Comparison of ENCODE assay signal across 9 mouse cellular contexts in genomic region chr5:27842671-27843320, GRCm38 (mm10). TPM values are rescaled to one million over a fixed set of nuclear protein-coding genes. Genes with fewer than 3 reads are reported as not detected.
DNase-seq lines count a peak whose midpoint lies in the region; ATAC-seq and TF ChIP-seq lines count a peak whose summit lies in the region.
"Had no signal": no experiment of that assay in that cellular context is flagged by ENCODE, and none has a peak within 500 bp of the region (broad histone marks: within the 10 kb centered on the region; RNA-seq: fewer than 3 reads in every experiment).

No protein-coding gene starts in this region.

- H3K9ac ChIP-seq in forebrain, embryonic 13.5 days: no peak overlapping the region
- H3K9ac ChIP-seq in forebrain, embryonic 12.5 days: no peak overlapping the region
- no peak overlapping the region for H3K9ac ChIP-seq in neural tube, embryonic 13.5 days
- H3K9ac ChIP-seq in intestine, postnatal 0 days (ENCODE audit: low read depth, low read length): no peak overlapping the region
- H3K9ac ChIP-seq: liver, embryonic 13.5 days had no signal

- no peaks in the 10 kb centered on the region for H3K4me1 ChIP-seq in forebrain, embryonic 13.5 days
- peaks cover 7% of the 10 kb centered on the region for H3K4me1 ChIP-seq in forebrain, embryonic 12.5 days
- H3K4me1 ChIP-seq in neural tube, embryonic 13.5 days (replicated peaks): peaks cover 17% of the 10 kb centered on the region
- H3K4me1 ChIP-seq in intestine, postnatal 0 days (replicated peaks; ENCODE audit: control insufficient read depth, insufficient read depth, low read length): no peaks in the 10 kb centered on the region
- H3K4me1 ChIP-seq: liver, embryonic 13.5 days had no signal

- peak; percentile 38 for ATAC-seq in forebrain, embryonic 13.5 days
- ATAC-seq in forebrain, embryonic 12.5 days (ENCODE audit: low FRiP score): no peak
- 0 out of 2 replicates have a peak, but pooled peaks have one; percentile 12 for ATAC-seq in neural tube, embryonic 13.5 days (ENCODE audit: low read depth)
- ATAC-seq in intestine, postnatal 0 days: no peak

- TF ChIP-seq CTCF in intestine, postnatal 0 days (IDR thresholded peaks at IDR 0.05; ENCODE audit: low read depth): no peak

- peak overlapping the region; percentile 63 for H3K4me2 ChIP-seq in forebrain, embryonic 13.5 days
- H3K4me2 ChIP-seq in forebrain, embryonic 12.5 days: no peak overlapping the region
- peak overlapping the region; percentile 74 for H3K4me2 ChIP-seq in neural tube, embryonic 13.5 days
- no peak overlapping the region for H3K4me2 ChIP-seq in intestine, postnatal 0 days (replicated peaks; ENCODE audit: low read depth)
- H3K4me2 ChIP-seq: liver, embryonic 13.5 days had no signal

- H3K4me3 ChIP-seq in forebrain, embryonic 13.5 days: peak overlapping the region; percentile 39; the same call in 1 of the 2 replicates
- H3K4me3 ChIP-seq in forebrain, embryonic 12.5 days (replicated peaks): no peak overlapping the region
- H3K4me3 ChIP-seq in neural tube, embryonic 13.5 days: peak overlapping the region; percentile 46
- H3K4me3 ChIP-seq in intestine, postnatal 0 days (ENCODE audit: low read depth, low read length): no peak overlapping the region
- H3K4me3 ChIP-seq: liver, embryonic 13.5 days had no signal

- peaks cover 29% of the 10 kb centered on the region for H3K27me3 ChIP-seq in forebrain, embryonic 13.5 days
- H3K27me3 ChIP-seq in forebrain, embryonic 12.5 days: peaks cover 35% of the 10 kb centered on the region
- H3K27me3 ChIP-seq in neural tube, embryonic 13.5 days: peaks cover 26% of the 10 kb centered on the region
- H3K27me3 ChIP-seq in intestine, postnatal 0 days (replicated peaks; ENCODE audit: control insufficient read depth, insufficient read depth, low read length): peaks cover 12% of the 10 kb centered on the region

- no peaks in the 10 kb centered on the region for H3K9me3 ChIP-seq in forebrain, embryonic 13.5 days (replicated peaks)
- H3K9me3 ChIP-seq in forebrain, embryonic 12.5 days: no peaks in the 10 kb centered on the region
- H3K9me3 ChIP-seq in neural tube, embryonic 13.5 days: no peaks in the 10 kb centered on the region
- no peaks in the 10 kb centered on the region for H3K9me3 ChIP-seq in intestine, postnatal 0 days (ENCODE audit: control insufficient read depth)
- H3K9me3 ChIP-seq: liver, embryonic 13.5 days had no signal

- 73% methylated on average over 28 of the region's 28 CpGs for WGBS in forebrain, embryonic 13.5 days
- 76% methylated on average over 28 of the region's 28 CpGs for WGBS in forebrain, embryonic 12.5 days
- 69% methylated on average over 28 of the region's 28 CpGs for WGBS in neural tube, embryonic 13.5 days
- 66% methylated on average over 28 of the region's 28 CpGs for WGBS in intestine, postnatal 0 days

- H3K27ac ChIP-seq in forebrain, embryonic 13.5 days: no peak overlapping the region
- no peak overlapping the region for H3K27ac ChIP-seq in forebrain, embryonic 12.5 days
- no peak overlapping the region for H3K27ac ChIP-seq in neural tube, embryonic 13.5 days (replicated peaks)
- H3K27ac ChIP-seq in intestine, postnatal 0 days (ENCODE audit: low read depth, low read length): no peak overlapping the region
- H3K27ac ChIP-seq: liver, embryonic 13.5 days had no signal

- H3K36me3 ChIP-seq in forebrain, embryonic 13.5 days (ENCODE audit: poor library complexity, severe bottlenecking): no peaks in the 10 kb centered on the region
- H3K36me3 ChIP-seq in forebrain, embryonic 12.5 days (replicated peaks): no peaks in the 10 kb centered on the region
- H3K36me3 ChIP-seq in neural tube, embryonic 13.5 days: no peaks in the 10 kb centered on the region
- no peaks in the 10 kb centered on the region for H3K36me3 ChIP-seq in intestine, postnatal 0 days (ENCODE audit: control insufficient read depth, insufficient read depth)
- H3K36me3 ChIP-seq: liver, embryonic 13.5 days had no signal

- DNase-seq in cerebellum, adult 11 months: peak; percentile 8
- peak; percentile 46 to 58 for DNase-seq in frontal cortex, postnatal 36 days (ENCODE audit: low spot score in 2 of 2)
- DNase-seq in urinary bladder, postnatal 36 days (ENCODE audit: low spot score in 2 of 2): no peak
- DNase-seq in thymus, postnatal 36 days: no peak
- DNase-seq: liver, embryonic 13.5 days had no signal

RNA-seq across cellular contexts. Expression of gene Htr5a, which starts 0.8 kb away (rescaled TPM):
- 0.21 and 0.50 TPM in 2 replicates for polyA plus RNA-seq in forebrain, embryonic 13.5 days (2015; fragmentation: Nextera tagmentation; extraction: Ambion mirVana)
- polyA plus RNA-seq in forebrain, embryonic 12.5 days (2016; fragmentation: Nextera tagmentation; extraction: Ambion mirVana): 0.19 and 0.22 TPM in 2 replicates
- polyA plus RNA-seq in neural tube, embryonic 13.5 days (2015; fragmentation: Nextera tagmentation; extraction: Ambion mirVana): 0.43 and 0.59 TPM in 2 replicates
- polyA plus RNA-seq in intestine, postnatal 0 days (2015; fragmentation: Nextera tagmentation; extraction: Ambion mirVana): not detected in 2 replicates
- polyA plus RNA-seq: liver, embryonic 13.5 days had no signal

RNA-seq across cellular contexts. Expression of gene Paxip1, which starts 51.3 kb away (rescaled TPM):
- polyA plus RNA-seq in forebrain, embryonic 13.5 days (2015; fragmentation: Nextera tagmentation; extraction: Ambion mirVana): 27.7 and 37.5 TPM in 2 replicates
- 47.6 and 56.7 TPM in 2 replicates for polyA plus RNA-seq in forebrain, embryonic 12.5 days (2016; fragmentation: Nextera tagmentation; extraction: Ambion mirVana)
- polyA plus RNA-seq in neural tube, embryonic 13.5 days (2015; fragmentation: Nextera tagmentation; extraction: Ambion mirVana): 22.9 and 30.9 TPM in 2 replicates
- polyA plus RNA-seq in intestine, postnatal 0 days (2015; fragmentation: Nextera tagmentation; extraction: Ambion mirVana): 8.0 and 9.0 TPM in 2 replicates

Comparison
In these comparisons a context has a peak if more than half of its experiments do, and no peak if none do; other contexts are left out.
1. ATAC-seq: peak in forebrain, embryonic 13.5 days (single experiment) and neural tube, embryonic 13.5 days (single experiment); none in forebrain, embryonic 12.5 days (single experiment) and intestine, postnatal 0 days (single experiment).
2. H3K4me2 ChIP-seq: peak in forebrain, embryonic 13.5 days (single experiment) and neural tube, embryonic 13.5 days (single experiment); none in forebrain, embryonic 12.5 days (single experiment) and intestine, postnatal 0 days (single experiment).
3. H3K4me3 ChIP-seq: peak in forebrain, embryonic 13.5 days (single experiment) and neural tube, embryonic 13.5 days (single experiment); none in forebrain, embryonic 12.5 days (single experiment) and intestine, postnatal 0 days (single experiment).
4. DNase-seq: peak in cerebellum, adult 11 months (single experiment) and frontal cortex, postnatal 36 days (2 of 2); none in urinary bladder, postnatal 36 days (0 of 2) and thymus, postnatal 36 days (0 of 2).